Mouse (Mus musculus): ENCODE data around the gene Nanos3.

GRCm38 (mm10) chr8:84185117-84185516, at the start of gene Nanos3:
- no peak for TF ChIP-seq POLR2A (IDR thresholded peaks at IDR 0.05; ENCODE audit: borderline replicate concordance, extremely low read depth, low read depth, low read length)
- no peak for TF ChIP-seq CTCF (IDR thresholded peaks at IDR 0.05; ENCODE audit: insufficient read depth, low read length)

All from lung, adult 2 months (tissue).